Mouse (Mus musculus) kidney, embryonic 16.5 days (tissue): ENCODE results near the gene Mapk7. TPM values are rescaled to one million over a fixed set of nuclear protein-coding genes. Genes with fewer than 3 reads are reported as not detected.

ENCODE experiments used
- ATAC-seq: fragments of 200-750 bp; cut with Nextera tagmentation; 2 replicates; pipeline ENCODE4 v1.8.0; 2017; ENCODE audit warnings: moderate TSS enrichment; ENCODE audit not compliant: low FRiP score, low TSS enrichment
- H3K27ac ChIP-seq: fragments of 300-500 bp; sonication (generic); 2 replicates; pipeline ENCODE4 v1.5.1; 2014; ENCODE audit warnings: low read length
- H3K27me3 ChIP-seq: fragments of 300-500 bp; sonication (generic); 2 replicates; pipeline ENCODE4 v1.6.1; 2014; ENCODE audit warnings: low read length, control low read depth, mixed read lengths; ENCODE audit not compliant: insufficient read depth
- H3K36me3 ChIP-seq: fragments of 300-500 bp; sonication (generic); 2 replicates; pipeline ENCODE4 v1.6.1; 2014; ENCODE audit warnings: low read length, control low read depth, mixed read lengths; ENCODE audit not compliant: insufficient read depth
- H3K4me1 ChIP-seq: fragments of 300-500 bp; sonication (generic); 2 replicates; pipeline ENCODE4 v1.6.1; 2014; ENCODE audit warnings: low read length, control low read depth, mixed read lengths; ENCODE audit not compliant: insufficient read depth
- H3K4me2 ChIP-seq: fragments of 300-500 bp; sonication (generic); replicated peaks from 2 replicates; pipeline ENCODE4 v1.6.1; 2014; ENCODE audit warnings: low read depth, low read length
- H3K4me3 ChIP-seq: fragments of 300-500 bp; sonication (generic); 2 replicates; pipeline ENCODE4 v1.5.1; 2014; ENCODE audit warnings: mild to moderate bottlenecking, low read length
- H3K9ac ChIP-seq: fragments of 300-500 bp; sonication (generic); replicated peaks from 2 replicates; pipeline ENCODE4 v1.6.1; 2014; ENCODE audit warnings: low read length
- H3K9me3 ChIP-seq: fragments of 300-500 bp; sonication (generic); 2 replicates; pipeline ENCODE4 v1.6.1; 2016; ENCODE audit warnings: low read length, control low read depth
- WGBS: fragments of 180-500 bp; shearing (Covaris S2); extraction: QIAGEN DNeasy Blood & Tissue Kit; methylation state at CpG from one replicate; pipeline ENCODE4 v1.1.7; 2014; 5-methylcytosine and 5-hydroxymethylcytosine counted together
- polyA plus RNA-seq: library from polyadenylated mRNA; unstranded; fragments of >200 nt; fragmentation: Nextera tagmentation; extraction: Ambion mirVana; gene quantifications from 2 replicates; pipeline ENCODE4 v1.2.1, GENCODE M21; 2015

The Mapk7 gene
- polyA plus RNA-seq, 1 experiment from 2014 or later: 62.5 TPM

DNA sequence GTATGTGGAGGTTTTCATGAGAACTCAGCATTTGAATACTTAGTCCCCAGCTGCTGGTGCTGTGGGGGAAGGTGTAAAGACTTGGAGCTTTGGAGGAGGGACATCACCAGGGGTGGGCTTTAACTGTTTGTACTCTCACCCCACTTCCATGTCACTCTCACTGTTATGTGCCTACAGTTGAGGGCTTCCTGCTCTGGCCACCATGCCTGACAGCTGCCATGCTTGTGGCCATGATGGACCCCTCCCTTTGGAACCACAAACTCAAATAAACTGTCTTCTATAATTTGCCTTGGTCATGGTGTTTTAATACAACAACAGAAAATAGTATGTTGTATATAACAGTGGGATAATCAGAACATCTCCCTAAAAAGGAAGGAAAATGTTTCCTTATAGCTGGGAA lies 23.3 kb downstream of the Mapk7 start:
- Histone ChIP-seq H3K9ac (no peak overlapping the region), H3K9me3 (no peaks in the 10 kb centered on the region), H3K27ac (no peak overlapping the region), H3K4me3 (no peak overlapping the region), H3K27me3 (no peaks in the 10 kb centered on the region), H3K4me1 (no peaks in the 10 kb centered on the region), H3K36me3 (no peaks in the 10 kb centered on the region), H3K4me2 (no peak overlapping the region)
- ATAC-seq: no peak

DNA sequence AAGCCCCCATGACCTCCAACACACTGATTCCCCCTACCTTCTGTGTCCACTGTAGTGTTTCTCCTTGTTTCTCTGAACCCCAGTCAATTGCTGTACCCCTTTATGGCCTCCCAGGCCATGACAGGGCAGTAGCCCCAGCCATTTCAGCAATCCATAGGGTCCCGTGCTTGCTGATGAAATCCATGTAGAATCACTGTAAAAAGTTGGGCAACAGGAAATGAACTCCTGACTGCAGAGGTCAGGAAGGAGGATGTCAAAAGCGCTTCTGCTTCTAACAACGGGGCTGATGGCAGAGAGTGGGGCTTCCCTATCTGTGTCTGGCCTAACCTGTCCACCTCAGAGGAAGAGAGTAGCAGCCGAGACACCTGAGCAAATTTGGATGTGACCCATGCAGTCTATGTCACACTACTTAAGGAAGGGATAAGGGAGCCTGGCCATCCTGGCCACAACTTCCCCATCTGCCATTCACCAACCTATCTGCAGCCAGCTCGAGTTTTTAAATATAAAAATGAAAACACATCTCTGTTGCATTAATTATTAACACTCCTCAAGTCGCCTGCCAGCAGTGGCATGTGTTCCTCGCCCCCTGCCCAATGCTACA lies 24.8 kb downstream of the Mapk7 start:
- no peaks in the 10 kb centered on the region for H3K9me3 ChIP-seq
- H3K9ac ChIP-seq: no peak overlapping the region
- no peaks in the 10 kb centered on the region for H3K27me3 ChIP-seq
- H3K4me3 ChIP-seq: no peak overlapping the region
- ATAC-seq: no peak
- 0 out of 2 replicates have a peak, but pooled peaks cover 6% of the 10 kb centered on the region for H3K4me1 ChIP-seq
- no peak overlapping the region for H3K27ac ChIP-seq
- H3K4me2 ChIP-seq: no peak overlapping the region
- WGBS: 58% methylated on average over 7 of the region's 7 CpGs
- H3K36me3 ChIP-seq: no peaks in the 10 kb centered on the region

DNA sequence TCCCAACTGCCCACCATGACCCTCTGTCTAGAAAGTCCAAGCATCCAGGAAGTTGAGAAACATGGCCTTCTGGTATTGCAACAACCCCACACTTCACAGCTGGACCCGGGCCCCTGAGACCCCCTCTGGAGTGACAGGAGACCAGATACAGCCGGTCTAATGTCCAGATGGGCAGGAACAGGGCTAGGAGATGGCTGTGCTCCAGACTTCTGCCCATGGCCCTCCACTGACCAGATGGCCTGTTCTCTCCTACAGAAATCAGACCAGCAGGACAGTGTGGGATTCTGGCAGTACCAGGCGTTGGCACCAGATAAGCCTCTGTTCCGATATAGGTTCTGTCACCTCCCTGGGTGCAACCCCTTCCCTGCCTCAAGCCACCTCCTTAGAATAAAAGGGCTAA lies 25.7 kb downstream of the Mapk7 start:
- H3K4me1 ChIP-seq: 0 out of 2 replicates have a peak, but pooled peaks cover 6% of the 10 kb centered on the region
- no peak overlapping the region for H3K9ac ChIP-seq
- no peak overlapping the region for H3K4me3 ChIP-seq
- H3K36me3 ChIP-seq: no peaks in the 10 kb centered on the region
- no peaks in the 10 kb centered on the region for H3K27me3 ChIP-seq
- 93% methylated on average over 4 of the region's 4 CpGs for WGBS
- no peak overlapping the region for H3K27ac ChIP-seq
- no peak overlapping the region for H3K4me2 ChIP-seq
- no peak for ATAC-seq
- no peaks in the 10 kb centered on the region for H3K9me3 ChIP-seq

DNA sequence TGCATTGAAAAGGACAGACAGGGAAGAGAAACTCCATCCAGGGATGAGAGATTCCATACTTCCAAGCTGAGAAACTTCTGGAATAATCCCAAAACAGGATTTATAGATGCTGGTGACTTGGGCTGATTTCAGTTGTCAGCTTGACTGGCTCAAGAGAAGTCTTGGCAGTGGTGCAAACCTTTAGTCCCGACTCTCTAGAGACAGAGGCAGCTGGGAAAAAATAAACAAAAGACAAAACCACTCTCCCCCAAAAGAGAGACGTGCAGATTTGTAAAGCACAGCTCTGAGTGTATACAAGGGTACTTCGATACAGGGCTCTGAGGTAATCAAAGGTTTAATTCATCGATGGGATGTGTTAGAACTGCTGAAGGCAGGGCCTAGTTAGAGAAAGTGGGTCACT lies 28.8 kb downstream of the Mapk7 start:
- H3K9ac ChIP-seq: no peak overlapping the region
- no peak overlapping the region for H3K4me2 ChIP-seq
- 0 out of 2 replicates have a peak, but pooled peaks cover 6% of the 10 kb centered on the region for H3K4me1 ChIP-seq
- no peak for ATAC-seq
- H3K27ac ChIP-seq: peak overlapping the region; percentile 54; the same call in 1 of the 2 replicates
- no peaks in the 10 kb centered on the region for H3K27me3 ChIP-seq
- H3K36me3 ChIP-seq: no peaks in the 10 kb centered on the region
- WGBS: 53% methylated on average over 4 of the region's 4 CpGs
- no peaks in the 10 kb centered on the region for H3K9me3 ChIP-seq
- H3K4me3 ChIP-seq: no peak overlapping the region

DNA sequence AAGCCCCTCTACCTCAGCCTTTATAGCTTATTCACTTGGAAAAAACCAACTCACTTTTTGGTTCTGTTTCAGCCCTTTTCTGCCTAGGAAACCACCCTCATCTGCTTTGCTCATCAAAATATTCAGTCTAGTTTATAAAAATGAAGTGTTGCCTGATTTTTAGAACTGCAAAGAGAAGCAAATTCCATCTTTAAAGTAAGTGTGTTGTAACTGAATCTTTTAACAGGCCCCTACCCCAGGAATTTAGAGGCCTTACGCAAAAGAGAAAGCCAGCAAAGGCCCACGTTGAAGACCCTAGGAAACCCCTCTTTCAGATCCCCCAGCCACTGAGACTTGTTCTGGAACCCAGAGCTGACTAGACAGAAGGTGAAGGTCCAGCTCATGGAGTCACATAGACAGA lies 30.1 kb downstream of the Mapk7 start:
- Histone ChIP-seq H3K27ac (no peak overlapping the region), H3K9me3 (no peaks in the 10 kb centered on the region), H3K4me1 (0 out of 2 replicates have a peak, but pooled peaks cover 6% of the 10 kb centered on the region), H3K36me3 (no peaks in the 10 kb centered on the region), H3K4me3 (no peak overlapping the region), H3K27me3 (no peaks in the 10 kb centered on the region), H3K9ac (no peak overlapping the region), H3K4me2 (no peak overlapping the region)
- no peak for ATAC-seq
- 69% methylated on average over 2 of the region's 2 CpGs for WGBS

DNA sequence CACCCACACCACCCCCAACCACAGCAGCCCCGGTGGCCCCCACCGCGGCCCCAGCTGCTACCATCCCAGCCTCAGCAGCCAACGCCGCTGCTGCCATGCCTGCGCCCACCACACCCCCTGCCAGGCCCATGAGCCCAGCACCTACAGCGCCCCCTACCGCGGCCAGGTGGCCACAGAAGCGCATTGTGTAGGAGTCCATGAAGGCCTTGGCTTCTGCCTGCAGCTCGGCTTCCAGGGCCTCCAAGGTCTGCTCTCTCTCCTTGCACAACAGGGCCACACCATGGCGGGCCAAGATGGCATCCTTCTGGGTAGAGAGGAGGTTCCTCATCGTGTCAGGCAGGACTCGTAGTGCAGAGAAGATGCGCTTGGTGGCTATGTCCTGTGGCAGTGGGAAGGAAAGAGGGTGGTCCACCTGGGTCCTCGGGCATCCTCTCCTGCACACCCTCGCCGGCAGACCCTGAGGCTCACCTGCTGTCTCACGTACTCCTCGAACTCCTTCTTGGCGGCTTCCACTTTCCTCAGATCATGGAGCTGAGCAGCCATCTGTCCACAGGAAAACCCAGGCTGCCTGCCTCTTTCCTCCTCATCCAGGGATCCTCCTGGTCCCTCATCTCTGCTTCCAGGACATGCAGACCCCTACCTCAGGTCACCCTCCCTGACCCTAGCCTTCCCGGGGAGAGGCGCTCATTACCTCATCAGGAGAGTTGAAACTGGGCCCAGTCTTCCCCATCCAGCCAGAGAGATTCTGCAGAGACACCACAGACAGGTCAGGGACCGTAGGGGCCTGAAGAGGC lies 44.5 kb downstream of the Mapk7 start:
- 71% methylated on average over 24 of the region's 24 CpGs for WGBS
- H3K4me3 ChIP-seq: no peak overlapping the region
- H3K9me3 ChIP-seq: no peaks in the 10 kb centered on the region
- no peak overlapping the region for H3K27ac ChIP-seq
- H3K36me3 ChIP-seq: no peaks in the 10 kb centered on the region
- no peak overlapping the region for H3K9ac ChIP-seq
- H3K4me2 ChIP-seq: no peak overlapping the region
- H3K4me1 ChIP-seq: peaks cover 10% of the 10 kb centered on the region
- no peak for ATAC-seq
- H3K27me3 ChIP-seq: no peaks in the 10 kb centered on the region

DNA sequence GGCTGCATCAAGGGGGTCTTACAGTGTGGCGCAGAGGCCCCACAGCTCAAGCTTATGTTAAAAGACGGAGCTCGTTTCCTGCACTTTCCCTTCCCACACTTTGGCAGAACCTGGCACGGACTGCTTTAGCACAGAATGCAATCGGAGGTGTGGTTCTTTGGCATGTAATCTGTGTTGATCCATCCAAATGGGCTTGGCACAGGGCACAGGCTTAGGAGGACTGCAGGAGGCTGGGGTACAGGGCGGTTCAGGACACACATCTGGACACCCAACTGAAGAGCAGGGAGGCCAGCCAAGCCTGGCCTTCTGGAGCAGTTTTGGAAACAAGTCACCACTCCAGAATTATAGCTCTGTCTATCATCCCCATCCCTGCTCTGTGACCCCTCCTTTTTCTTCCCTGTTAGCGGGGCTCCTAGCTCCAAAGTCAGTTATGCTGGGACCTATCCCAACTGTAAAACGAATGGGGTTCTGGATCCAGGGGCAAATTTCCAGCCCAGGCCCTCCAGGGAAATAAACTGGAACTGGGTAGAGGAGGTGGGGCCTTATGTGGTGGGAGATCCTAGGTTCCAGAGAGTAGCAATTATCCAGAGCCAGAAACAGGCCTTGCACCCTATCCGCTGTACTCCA lies 45.5 kb downstream of the Mapk7 start:
- Histone ChIP-seq H3K9me3 (no peaks in the 10 kb centered on the region), H3K4me2 (no peak overlapping the region), H3K27me3 (no peaks in the 10 kb centered on the region), H3K9ac (no peak overlapping the region), H3K4me1 (peaks cover 5% of the 10 kb centered on the region), H3K36me3 (no peaks in the 10 kb centered on the region), H3K4me3 (no peak overlapping the region), H3K27ac (no peak overlapping the region)
- WGBS: 72% methylated on average over 9 of the region's 9 CpGs
- ATAC-seq: 0 out of 2 replicates have a peak, but pooled peaks have one; percentile 29

DNA sequence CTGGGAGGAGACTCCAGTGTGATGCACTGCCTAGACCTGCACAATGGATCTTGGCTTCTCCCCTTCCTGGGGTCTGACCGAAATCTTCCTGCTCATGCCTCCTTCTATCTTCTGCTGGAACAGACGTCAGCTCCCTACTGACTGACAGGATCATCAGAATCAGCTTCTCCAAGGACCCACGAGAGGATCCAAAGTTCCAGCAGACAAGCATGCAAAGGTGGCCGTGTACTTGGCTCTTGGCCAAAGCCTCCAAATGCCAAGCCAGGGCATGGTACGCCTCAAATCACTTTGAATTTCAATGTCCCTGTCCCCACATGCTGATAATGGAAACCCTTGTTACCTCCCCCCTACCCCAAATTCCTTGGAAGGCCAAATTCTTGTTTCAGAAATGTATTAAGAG lies 46.2 kb downstream of the Mapk7 start:
- WGBS: 61% methylated on average over 5 of the region's 5 CpGs
- no peak for ATAC-seq
- Histone ChIP-seq H3K9me3 (no peaks in the 10 kb centered on the region), H3K27ac (no peak overlapping the region), H3K4me2 (no peak overlapping the region), H3K4me1 (no peaks in the 10 kb centered on the region; the same call in 1 of the 2 replicates), H3K4me3 (no peak overlapping the region), H3K9ac (no peak overlapping the region), H3K27me3 (no peaks in the 10 kb centered on the region), H3K36me3 (no peaks in the 10 kb centered on the region)

DNA sequence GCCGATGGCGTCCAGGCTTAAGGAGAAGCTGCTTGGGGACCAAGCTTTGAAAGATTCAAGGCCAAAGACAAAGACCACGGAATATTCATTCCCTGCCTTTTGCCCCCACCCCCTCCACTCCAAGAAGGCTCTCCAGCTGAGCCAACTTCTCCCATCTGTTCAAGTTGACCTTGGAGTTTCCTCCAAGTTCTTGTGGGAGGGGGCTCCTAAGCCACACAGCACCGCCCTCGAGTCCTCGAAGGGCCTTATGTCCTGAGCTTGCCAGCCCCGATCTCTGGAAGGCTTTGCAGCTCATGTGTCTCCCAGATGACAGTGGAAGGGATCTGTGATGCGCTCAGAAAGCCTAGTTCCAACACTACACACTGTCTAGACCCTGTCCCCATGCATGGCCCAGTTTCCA lies 46.9 kb downstream of the Mapk7 start:
- 84% methylated on average over 8 of the region's 8 CpGs for WGBS
- Histone ChIP-seq H3K9me3 (no peaks in the 10 kb centered on the region), H3K9ac (no peak overlapping the region), H3K27me3 (no peaks in the 10 kb centered on the region), H3K4me2 (no peak overlapping the region), H3K4me3 (no peak overlapping the region), H3K27ac (no peak overlapping the region), H3K4me1 (no peaks in the 10 kb centered on the region; the same call in 1 of the 2 replicates), H3K36me3 (no peaks in the 10 kb centered on the region)
- no peak for ATAC-seq

DNA sequence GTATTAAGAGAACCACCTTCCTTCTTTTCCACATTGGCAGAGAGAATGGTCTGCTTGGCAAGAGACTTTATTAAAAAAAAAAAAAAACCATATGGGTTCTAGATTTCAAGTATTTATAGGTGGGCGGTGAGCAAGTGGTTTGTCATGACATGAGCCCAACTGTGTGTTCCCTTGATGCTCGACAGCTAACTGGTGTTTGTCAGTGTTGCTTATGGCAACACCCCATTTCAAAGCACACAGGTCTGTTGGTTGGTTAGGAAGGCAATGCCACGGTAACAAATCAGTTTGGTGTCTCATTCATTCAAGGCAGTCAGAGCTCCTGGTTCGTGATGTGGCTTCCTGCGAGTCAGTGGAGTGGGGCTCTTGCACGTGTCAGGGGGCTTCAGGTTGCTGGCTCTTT lies 50.4 kb downstream of the Mapk7 start:
- no peak overlapping the region for H3K4me3 ChIP-seq
- no peak overlapping the region for H3K27ac ChIP-seq
- 88% methylated on average over 6 of the region's 6 CpGs for WGBS
- no peaks in the 10 kb centered on the region for H3K9me3 ChIP-seq
- no peaks in the 10 kb centered on the region; the same call in 1 of the 2 replicates for H3K4me1 ChIP-seq
- ATAC-seq: no peak
- no peaks in the 10 kb centered on the region for H3K36me3 ChIP-seq
- H3K4me2 ChIP-seq: no peak overlapping the region
- H3K9ac ChIP-seq: no peak overlapping the region
- no peaks in the 10 kb centered on the region for H3K27me3 ChIP-seq
